Mouse (Mus musculus): ENCODE data around the gene Nell1.

Gene Nell1

DNA sequence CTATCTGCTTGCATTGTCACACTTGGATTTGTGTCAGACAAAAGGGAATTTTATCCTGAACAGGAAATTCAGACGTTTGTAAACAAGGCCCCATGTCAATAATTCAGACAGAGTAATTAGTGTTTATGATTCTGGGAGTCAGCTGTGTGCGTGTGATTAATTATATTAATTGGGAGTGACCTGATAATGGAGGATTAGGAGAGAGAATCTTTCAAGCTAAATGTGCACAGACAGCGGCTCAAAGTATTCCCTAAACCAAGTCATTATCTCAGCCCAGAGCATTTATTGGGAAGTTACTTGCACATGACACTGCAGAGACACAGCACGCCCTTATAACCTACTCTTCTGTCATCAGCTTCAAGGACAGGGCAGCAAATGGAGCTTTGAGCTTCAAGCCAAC is 697.6 kb downstream of the Nell1 start:
- in situ Hi-C loops (cut with MboI; ENCODE audit: low pct_unique_long_range_greater_than_20kb in 1 of 2, low sequenced_read_pairs in 2 of 2, unreplicated experiment in 1 of 2) = no loop called here

DNA sequence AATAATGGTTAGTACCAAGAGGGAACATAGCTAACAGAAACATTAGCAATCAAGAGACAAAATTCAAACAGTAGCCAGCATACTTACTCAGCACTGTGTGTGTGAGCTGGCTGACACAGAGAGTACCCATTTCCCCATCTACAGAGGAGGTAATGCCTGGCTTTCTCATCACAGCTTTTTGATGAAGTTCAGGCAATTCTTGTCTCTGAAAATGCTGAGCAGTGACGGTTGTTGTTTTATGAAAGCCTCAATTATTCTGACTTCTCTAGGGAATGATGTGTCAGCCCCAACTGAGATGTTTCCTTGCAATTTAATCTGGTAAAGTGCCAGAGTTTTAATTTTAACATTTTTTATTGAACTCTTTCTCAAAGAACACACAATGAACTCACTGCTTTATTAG is 700.8 kb downstream of the Nell1 start:
- in situ Hi-C loops (cut with MboI; ENCODE audit: low pct_unique_long_range_greater_than_20kb in 1 of 2, low sequenced_read_pairs in 2 of 2, unreplicated experiment in 1 of 2) = no loop called here

- in situ Hi-C loops (cut with MboI; ENCODE audit: low pct_unique_long_range_greater_than_20kb in 1 of 2, low sequenced_read_pairs in 2 of 2, unreplicated experiment in 1 of 2) = no loop called here
Measured at GRCm38 (mm10) chr7:50677511-50677910, 702.8 kb downstream of the Nell1 start.

DNA sequence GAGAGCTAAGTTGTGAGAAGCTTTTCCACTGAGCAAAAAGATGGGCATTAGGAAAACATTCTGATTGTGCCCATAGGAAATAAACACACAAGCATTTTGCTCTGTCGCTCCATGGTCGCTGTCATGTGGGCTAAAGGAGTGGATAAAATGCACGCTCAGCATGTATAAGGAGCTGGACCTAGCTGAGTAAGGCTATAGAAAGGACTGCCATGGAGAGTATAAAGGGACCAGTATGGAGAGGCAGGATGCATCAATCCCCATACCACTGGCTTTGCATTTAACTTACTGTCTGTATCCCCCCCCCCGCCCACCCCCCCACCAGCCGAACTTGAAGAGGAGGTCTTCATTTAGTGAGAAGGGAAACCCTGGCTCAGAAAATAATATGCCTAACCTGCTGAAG is 711.7 kb downstream of the Nell1 start:
- in situ Hi-C loops (cut with MboI; ENCODE audit: low pct_unique_long_range_greater_than_20kb in 1 of 2, low sequenced_read_pairs in 2 of 2, unreplicated experiment in 1 of 2) = no loop called here

DNA sequence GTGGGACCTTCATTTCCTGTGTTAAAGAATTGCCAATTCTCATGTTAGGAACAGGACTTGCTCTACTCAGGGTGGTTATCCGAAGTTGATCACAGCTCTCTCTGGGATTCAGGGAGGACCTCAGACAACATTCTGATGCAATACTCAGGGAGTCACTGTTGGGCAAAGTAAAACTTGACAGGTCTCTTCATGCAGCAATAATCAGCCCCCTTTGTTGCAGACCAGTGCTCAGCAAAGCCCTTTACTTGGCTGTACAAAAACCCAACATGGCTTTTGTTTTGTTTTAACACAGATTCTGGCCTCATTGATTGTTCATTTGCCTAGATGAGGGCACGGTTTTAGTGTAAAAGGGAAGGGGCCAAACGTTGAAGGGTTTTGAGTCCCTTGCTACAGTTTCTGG is 750.5 kb downstream of the Nell1 start:
- in situ Hi-C loops (cut with MboI; ENCODE audit: low pct_unique_long_range_greater_than_20kb in 1 of 2, low sequenced_read_pairs in 2 of 2, unreplicated experiment in 1 of 2) = no loop called here

- in situ Hi-C loops (cut with MboI; ENCODE audit: low pct_unique_long_range_greater_than_20kb in 1 of 2, low sequenced_read_pairs in 2 of 2, unreplicated experiment in 1 of 2) = no loop called here
Measured at GRCm38 (mm10) chr7:50730951-50731350, 756.3 kb downstream of the Nell1 start.

DNA sequence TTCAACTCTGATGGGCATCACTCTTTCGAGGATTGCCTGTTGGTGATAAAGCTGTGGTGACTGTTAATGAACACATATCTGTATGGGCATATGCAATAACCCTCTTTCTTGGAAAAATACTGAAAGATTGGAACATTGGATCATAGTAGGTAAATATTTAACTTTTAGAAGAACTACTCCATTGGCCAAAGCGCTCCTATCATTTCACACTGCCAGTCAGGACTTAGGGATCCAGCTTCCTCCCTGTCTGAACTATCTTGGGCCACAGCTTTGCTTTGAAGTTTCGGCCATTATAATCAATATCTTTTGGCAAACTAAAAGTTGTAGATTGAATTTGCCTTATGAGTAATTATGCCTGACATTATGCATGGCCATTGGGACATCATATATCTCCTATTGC is 780.9 kb downstream of the Nell1 start:
- in situ Hi-C loops (cut with MboI; ENCODE audit: low pct_unique_long_range_greater_than_20kb in 1 of 2, low sequenced_read_pairs in 2 of 2, unreplicated experiment in 1 of 2) = no loop called here

DNA sequence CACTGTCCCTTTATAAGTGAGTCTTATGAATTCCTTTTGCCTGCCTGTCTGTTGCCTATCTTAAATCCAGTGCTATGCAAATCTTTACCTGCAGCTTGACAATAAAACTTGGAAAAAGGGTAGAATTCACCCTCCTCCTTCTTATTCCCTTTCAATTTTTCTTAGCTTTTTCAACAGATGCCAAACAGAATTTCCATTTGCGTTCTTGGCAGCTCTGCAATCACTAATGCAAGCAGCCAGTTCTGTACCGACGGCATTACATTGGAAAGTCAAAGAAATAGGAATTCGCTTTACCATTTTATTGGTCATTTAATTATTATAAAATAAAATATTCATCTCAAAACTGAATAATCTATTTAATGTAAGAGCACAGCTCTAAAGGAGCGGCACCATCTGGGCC is 781.7 kb downstream of the Nell1 start:
- in situ Hi-C loops (cut with MboI; ENCODE audit: low pct_unique_long_range_greater_than_20kb in 1 of 2, low sequenced_read_pairs in 2 of 2, unreplicated experiment in 1 of 2) = no loop called here

- in situ Hi-C loops (cut with MboI; ENCODE audit: low pct_unique_long_range_greater_than_20kb in 1 of 2, low sequenced_read_pairs in 2 of 2, unreplicated experiment in 1 of 2) = no loop called here
Measured at GRCm38 (mm10) chr7:50773516-50773915, 798.9 kb downstream of the Nell1 start.

DNA sequence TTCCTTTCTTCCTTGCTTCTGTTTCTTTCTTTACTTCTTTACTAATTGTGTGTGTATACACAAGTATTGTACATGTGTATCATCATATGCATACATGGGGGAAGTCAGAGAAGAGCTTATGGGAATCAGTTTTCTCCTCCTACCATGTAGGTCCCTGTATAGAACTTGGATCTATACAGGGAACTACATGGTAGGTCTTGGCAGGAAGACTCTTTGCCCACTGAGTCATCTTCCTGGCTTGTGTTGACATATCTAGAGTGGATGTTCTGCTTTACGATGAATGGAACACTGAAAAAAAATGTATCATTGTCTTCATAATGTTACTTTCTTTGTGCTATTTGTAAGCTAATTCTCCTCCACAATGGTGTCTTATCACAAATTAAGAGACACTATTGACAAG is 806.4 kb downstream of the Nell1 start:
- in situ Hi-C loops (cut with MboI; ENCODE audit: low pct_unique_long_range_greater_than_20kb in 1 of 2, low sequenced_read_pairs in 2 of 2, unreplicated experiment in 1 of 2) = no loop called here

DNA sequence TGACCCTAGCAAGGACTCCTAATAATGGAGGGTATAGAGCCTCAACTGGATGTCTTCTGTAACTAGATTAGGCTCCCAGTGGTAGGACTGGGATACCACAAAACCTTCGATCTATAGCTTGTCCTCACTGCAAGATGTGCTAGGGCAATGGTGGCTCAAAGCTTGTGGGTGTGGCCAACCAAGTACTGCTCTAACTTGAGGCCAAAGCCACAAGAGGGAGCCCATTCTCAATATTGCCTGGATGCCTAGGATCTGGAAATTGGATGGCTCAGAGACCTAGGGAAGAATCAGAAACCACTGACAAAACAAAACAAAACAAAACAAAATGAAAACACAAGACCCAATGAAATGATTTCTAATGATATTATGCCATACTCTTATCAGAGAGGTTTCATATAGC is 809.0 kb downstream of the Nell1 start:
- in situ Hi-C loops (cut with MboI; ENCODE audit: low pct_unique_long_range_greater_than_20kb in 1 of 2, low sequenced_read_pairs in 2 of 2, unreplicated experiment in 1 of 2) = no loop called here

DNA sequence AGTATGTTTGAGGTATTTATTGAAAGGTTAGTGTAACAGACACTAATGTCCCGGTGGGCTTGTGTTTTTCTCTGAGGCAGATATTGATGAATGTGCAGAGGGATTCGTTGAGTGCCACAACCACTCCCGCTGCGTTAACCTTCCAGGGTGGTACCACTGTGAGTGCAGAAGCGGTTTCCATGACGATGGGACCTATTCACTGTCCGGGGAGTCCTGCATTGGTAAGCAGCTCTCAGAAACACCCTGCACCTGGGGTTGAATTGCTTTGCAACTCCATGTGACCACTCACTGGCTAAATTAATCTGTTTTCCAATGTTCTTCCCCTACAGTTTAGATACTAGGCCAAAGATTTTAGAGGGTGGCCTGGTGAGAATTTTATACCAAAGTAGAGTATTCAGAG is 851.5 kb downstream of the Nell1 start:
- in situ Hi-C loops (cut with MboI; ENCODE audit: low pct_unique_long_range_greater_than_20kb in 1 of 2, low sequenced_read_pairs in 2 of 2, unreplicated experiment in 1 of 2) = no loop called here

- in situ Hi-C loops (cut with MboI; ENCODE audit: low pct_unique_long_range_greater_than_20kb in 1 of 2, low sequenced_read_pairs in 2 of 2, unreplicated experiment in 1 of 2) = no loop called here
Measured at GRCm38 (mm10) chr7:50832799-50833198, 858.1 kb downstream of the Nell1 start.

DNA sequence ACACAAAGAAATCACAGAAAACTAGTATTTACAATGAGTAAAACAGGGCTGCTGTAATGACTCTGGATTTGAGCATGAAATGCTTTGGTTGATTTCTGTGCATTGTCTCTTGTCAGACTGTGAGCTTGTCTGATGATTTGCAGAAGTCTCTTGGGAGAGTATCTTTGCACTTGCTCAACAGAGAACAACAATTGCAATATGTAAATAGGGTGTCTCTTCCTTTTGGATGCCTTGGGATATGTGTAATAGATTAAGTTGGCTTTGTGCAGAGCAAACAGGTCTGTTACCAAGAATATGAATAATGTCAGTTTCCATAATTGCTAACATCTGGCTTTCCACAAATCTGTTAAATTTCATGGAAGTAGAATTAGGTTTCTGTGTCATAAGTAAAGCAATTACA is 868.0 kb downstream of the Nell1 start:
- in situ Hi-C loops (cut with MboI; ENCODE audit: low pct_unique_long_range_greater_than_20kb in 1 of 2, low sequenced_read_pairs in 2 of 2, unreplicated experiment in 1 of 2) = no loop called here

GRCm38 (mm10) chr7:50847921-50848320 is 873.3 kb downstream of the Nell1 start:
- in situ Hi-C loops (cut with MboI; ENCODE audit: low pct_unique_long_range_greater_than_20kb in 1 of 2, low sequenced_read_pairs in 2 of 2, unreplicated experiment in 1 of 2) = no loop called here

GRCm38 (mm10) chr7:50850271-50850670 is 875.6 kb downstream of the Nell1 start:
- in situ Hi-C loops (cut with MboI; ENCODE audit: low pct_unique_long_range_greater_than_20kb in 1 of 2, low sequenced_read_pairs in 2 of 2, unreplicated experiment in 1 of 2) = no loop called here

DNA sequence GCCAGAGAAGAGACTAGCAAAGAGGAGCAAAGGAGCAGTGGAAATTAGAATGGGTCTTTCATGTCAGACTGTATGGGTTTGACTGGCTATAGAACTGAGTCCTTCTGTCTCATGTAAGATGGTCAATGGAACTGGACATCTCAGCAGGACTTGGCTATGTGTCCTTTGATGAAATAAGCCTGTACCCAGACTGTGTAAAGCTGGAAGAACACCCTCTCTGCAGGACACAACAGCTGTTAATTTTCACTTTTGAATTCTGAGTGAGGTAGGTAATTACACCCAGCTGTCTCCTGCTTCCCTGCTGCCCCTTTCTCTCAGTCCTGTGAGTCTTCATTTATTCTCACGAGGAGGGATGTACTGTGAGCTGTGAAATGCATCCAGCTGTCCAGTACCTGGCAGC is 895.5 kb downstream of the Nell1 start:
- in situ Hi-C loops (cut with MboI; ENCODE audit: low pct_unique_long_range_greater_than_20kb in 1 of 2, low sequenced_read_pairs in 2 of 2, unreplicated experiment in 1 of 2) = no loop called here

- in situ Hi-C loops (cut with MboI; ENCODE audit: low pct_unique_long_range_greater_than_20kb in 1 of 2, low sequenced_read_pairs in 2 of 2, unreplicated experiment in 1 of 2) = no loop called here
Measured at GRCm38 (mm10) chr7:50887625-50888024, 913.0 kb downstream of the Nell1 start.

DNA sequence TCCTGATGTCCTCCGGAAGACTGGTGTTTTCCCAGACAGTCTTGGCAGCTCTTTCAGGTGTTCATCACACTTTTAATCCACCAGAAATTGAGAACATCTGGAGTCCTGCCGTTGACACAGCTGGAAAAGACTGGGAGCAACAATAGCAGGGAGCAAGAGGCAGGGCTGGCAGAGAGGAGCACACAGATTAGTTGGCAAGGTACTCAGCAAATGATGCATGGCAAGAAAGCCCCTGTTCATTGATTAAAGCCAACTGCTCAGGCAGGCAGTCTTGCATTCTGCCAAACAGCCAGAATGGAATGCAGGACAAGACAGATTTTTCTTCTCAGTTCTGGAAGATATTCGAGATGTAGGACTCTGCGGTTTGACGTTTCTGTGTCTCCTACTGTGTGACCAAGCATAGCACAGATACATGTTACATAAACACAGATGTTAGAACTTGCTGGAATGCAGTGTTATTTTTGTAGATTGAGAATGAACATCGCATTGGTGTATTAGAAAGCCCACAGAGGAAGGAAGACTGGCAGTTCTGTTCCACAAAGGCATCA is 925.0 kb downstream of the Nell1 start:
- in situ Hi-C loops (cut with MboI; ENCODE audit: low pct_unique_long_range_greater_than_20kb in 1 of 2, low sequenced_read_pairs in 2 of 2, unreplicated experiment in 1 of 2) = loop anchor here in 1 of 2 experiments (25.0 kb wide), 1 partner anchor 87 kb away; no protein-coding TSS in a partner anchor

All from mouse embryonic stem cell (cell line).